Mouse (Mus musculus) bone marrow macrophage, adult 2 months (primary cell): ENCODE measurements around the gene Tgfbr1.

ENCODE experiments used
- CTCF ChIP-seq: IDR thresholded peaks from 2 replicates; pipeline ENCODE4 v1.5.1; 2012; ENCODE audit warnings: low read depth, mild to moderate bottlenecking, low read length, moderate library complexity
- POLR2A ChIP-seq: IDR thresholded peaks from 2 replicates; pipeline ENCODE4 v1.6.1; 2012; ENCODE audit warnings: mild to moderate bottlenecking, low read depth, low read length, borderline replicate concordance

- no peak for TF ChIP-seq CTCF
- TF ChIP-seq POLR2A = no peak
Measured at GRCm38 (mm10) chr4:47440951-47441350, 87.9 kb downstream of the Tgfbr1 start.
